Mouse (Mus musculus): ENCODE results near the gene Emc3. TPM values are rescaled to one million over a fixed set of nuclear protein-coding genes. Genes with fewer than 3 reads are reported as not detected.

The Emc3 gene
- polyA plus RNA-seq, 1 experiment from 2014 or later, result 83.4 TPM

GRCm38 (mm10) chr6:113514600-113514999, 16.9 kb downstream of the Emc3 start:
- no peaks in the 10 kb centered on the region for H3K9me3 ChIP-seq (replicated peaks)
- DNase-seq (ENCODE audit: low spot score), result no peak
- WGBS, result 91% methylated on average over 3 of the region's 3 CpGs
- no peaks in the 10 kb centered on the region for H3K27me3 ChIP-seq (ENCODE audit: low read depth, poor library complexity, severe bottlenecking)
- no peak overlapping the region for H3K27ac ChIP-seq (replicated peaks)
- H3K4me3 ChIP-seq, result no peak overlapping the region
- peaks cover 74% of the 10 kb centered on the region for H3K36me3 ChIP-seq
- H3K4me1 ChIP-seq, result no peaks in the 10 kb centered on the region

- WGBS, result 96% methylated on average over 6 of the region's 6 CpGs
- Histone ChIP-seq H3K27ac (replicated peaks) (no peak overlapping the region), H3K9me3 (replicated peaks) (no peaks in the 10 kb centered on the region), H3K27me3 (ENCODE audit: low read depth, poor library complexity, severe bottlenecking) (no peaks in the 10 kb centered on the region), H3K4me1 (no peaks in the 10 kb centered on the region), H3K4me3 (no peak overlapping the region), H3K36me3 (peaks cover 68% of the 10 kb centered on the region)
- DNase-seq (ENCODE audit: low spot score), result no peak
Measured at GRCm38 (mm10) chr6:113513944-113514343, 17.5 kb downstream of the Emc3 start.

GRCm38 (mm10) chr6:113508947-113509280, 22.5 kb downstream of the Emc3 start:
- Histone ChIP-seq H3K4me1 (no peaks in the 10 kb centered on the region), H3K36me3 (peaks cover 18% of the 10 kb centered on the region), H3K9me3 (replicated peaks) (no peaks in the 10 kb centered on the region), H3K27me3 (ENCODE audit: low read depth, poor library complexity, severe bottlenecking) (no peaks in the 10 kb centered on the region), H3K27ac (replicated peaks) (0 out of 2 replicates have a peak overlapping the region, but pooled peaks have one; percentile 38), H3K4me3 (no peak overlapping the region)
- WGBS, result 62% methylated on average over 5 of the region's 5 CpGs
- DNase-seq (ENCODE audit: low spot score), result no peak

GRCm38 (mm10) chr6:113508272-113508946, 23.0 kb downstream of the Emc3 start:
- Histone ChIP-seq H3K4me1 (no peaks in the 10 kb centered on the region), H3K36me3 (peaks cover 12% of the 10 kb centered on the region), H3K27ac (replicated peaks) (peak overlapping the region; percentile 38; the same call in 1 of the 2 replicates), H3K9me3 (replicated peaks) (peaks cover 2% of the 10 kb centered on the region; the same call in 1 of the 2 replicates), H3K27me3 (ENCODE audit: low read depth, poor library complexity, severe bottlenecking) (no peaks in the 10 kb centered on the region), H3K4me3 (no peak overlapping the region)
- no peak for DNase-seq (ENCODE audit: low spot score)
- WGBS, result 72% methylated on average over 7 of the region's 7 CpGs

GRCm38 (mm10) chr6:113507130-113507529, 24.3 kb downstream of the Emc3 start:
- peaks cover under 1% of the 10 kb centered on the region; the same call in 1 of the 2 replicates for H3K36me3 ChIP-seq
- no peak overlapping the region for H3K4me3 ChIP-seq
- no peak for DNase-seq (ENCODE audit: low spot score)
- peaks cover 5% of the 10 kb centered on the region; the same call in 1 of the 2 replicates for H3K27me3 ChIP-seq (ENCODE audit: low read depth, poor library complexity, severe bottlenecking)
- peaks cover 8% of the 10 kb centered on the region; the same call in 1 of the 2 replicates for H3K4me1 ChIP-seq
- H3K9me3 ChIP-seq (replicated peaks), result peaks cover 2% of the 10 kb centered on the region; the same call in 1 of the 2 replicates
- no peak overlapping the region for H3K27ac ChIP-seq (replicated peaks)

- no peak for DNase-seq (ENCODE audit: low spot score)
- Histone ChIP-seq H3K27ac (replicated peaks) (no peak overlapping the region), H3K9me3 (replicated peaks) (peaks cover 2% of the 10 kb centered on the region; the same call in 1 of the 2 replicates), H3K36me3 (no peaks in the 10 kb centered on the region), H3K4me1 (peaks cover 20% of the 10 kb centered on the region), H3K4me3 (no peak overlapping the region), H3K27me3 (ENCODE audit: low read depth, poor library complexity, severe bottlenecking) (peaks cover 16% of the 10 kb centered on the region)
- 85% methylated on average over 1 of the region's 1 CpGs for WGBS
Measured at GRCm38 (mm10) chr6:113505689-113506088, 25.8 kb downstream of the Emc3 start.

- Histone ChIP-seq H3K27ac (replicated peaks) (no peak overlapping the region), H3K9me3 (replicated peaks) (peaks cover 2% of the 10 kb centered on the region; the same call in 1 of the 2 replicates), H3K4me1 (peaks cover 20% of the 10 kb centered on the region), H3K4me3 (no peak overlapping the region), H3K36me3 (no peaks in the 10 kb centered on the region), H3K27me3 (ENCODE audit: low read depth, poor library complexity, severe bottlenecking) (peaks cover 27% of the 10 kb centered on the region)
- WGBS, result 46% methylated on average over 2 of the region's 2 CpGs
- DNase-seq (ENCODE audit: low spot score), result no peak
Measured at GRCm38 (mm10) chr6:113502801-113503200, 28.7 kb downstream of the Emc3 start.

GRCm38 (mm10) chr6:113501388-113502084, 29.9 kb downstream of the Emc3 start, which contains the start of gene Prrt3:
Gene Prrt3, minus strand, starts transcription at chr6:113501931.
- H3K4me1 ChIP-seq, result peaks cover 20% of the 10 kb centered on the region
- peak; percentile 66 for DNase-seq (ENCODE audit: low spot score)
- H3K36me3 ChIP-seq, result no peaks in the 10 kb centered on the region
- peaks cover 27% of the 10 kb centered on the region for H3K27me3 ChIP-seq (ENCODE audit: low read depth, poor library complexity, severe bottlenecking)
- peak within 1 kb of the TSS; percentile 69 for H3K27ac ChIP-seq (replicated peaks)
- peaks cover 2% of the 10 kb centered on the region; the same call in 1 of the 2 replicates for H3K9me3 ChIP-seq (replicated peaks)
- WGBS, result 3% methylated on average over 32 of the region's 32 CpGs
- peak within 1 kb of the TSS; percentile 63 for H3K4me3 ChIP-seq

- Histone ChIP-seq H3K27ac (replicated peaks) (no peak overlapping the region), H3K36me3 (no peaks in the 10 kb centered on the region), H3K4me1 (peaks cover 35% of the 10 kb centered on the region), H3K4me3 (no peak overlapping the region), H3K9me3 (replicated peaks) (peaks cover 2% of the 10 kb centered on the region; the same call in 1 of the 2 replicates), H3K27me3 (ENCODE audit: low read depth, poor library complexity, severe bottlenecking) (peaks cover 45% of the 10 kb centered on the region)
- 80% methylated on average over 6 of the region's 6 CpGs for WGBS
- DNase-seq (ENCODE audit: low spot score), result no peak
Measured at GRCm38 (mm10) chr6:113499346-113499745, 32.1 kb downstream of the Emc3 start.

- no peak for DNase-seq (ENCODE audit: low spot score)
- Histone ChIP-seq H3K27me3 (ENCODE audit: low read depth, poor library complexity, severe bottlenecking) (peaks cover 43% of the 10 kb centered on the region), H3K27ac (replicated peaks) (peak overlapping the region; percentile 77; the same call in 1 of the 2 replicates), H3K9me3 (replicated peaks) (no peaks in the 10 kb centered on the region), H3K4me3 (peak overlapping the region; percentile 57), H3K4me1 (peaks cover 20% of the 10 kb centered on the region), H3K36me3 (peaks cover 29% of the 10 kb centered on the region)
- 55% methylated on average over 28 of the region's 28 CpGs for WGBS
Measured at GRCm38 (mm10) chr6:113495071-113495675, 36.3 kb downstream of the Emc3 start.

GRCm38 (mm10) chr6:113494258-113494788, 37.1 kb downstream of the Emc3 start:
- Histone ChIP-seq H3K9me3 (replicated peaks) (no peaks in the 10 kb centered on the region), H3K27ac (replicated peaks) (peak overlapping the region; percentile 77), H3K27me3 (ENCODE audit: low read depth, poor library complexity, severe bottlenecking) (peaks cover 37% of the 10 kb centered on the region), H3K4me3 (peak overlapping the region; percentile 57), H3K4me1 (peaks cover 20% of the 10 kb centered on the region), H3K36me3 (peaks cover 38% of the 10 kb centered on the region)
- DNase-seq (ENCODE audit: low spot score), result peak; percentile 81
- 1% methylated on average over 54 of the region's 54 CpGs for WGBS

- H3K27me3 ChIP-seq (ENCODE audit: low read depth, poor library complexity, severe bottlenecking), result peaks cover 37% of the 10 kb centered on the region
- 78% methylated on average over 24 of the region's 24 CpGs for WGBS
- H3K9me3 ChIP-seq (replicated peaks), result no peaks in the 10 kb centered on the region
- no peak overlapping the region for H3K4me3 ChIP-seq
- no peak for DNase-seq (ENCODE audit: low spot score)
- peaks cover 25% of the 10 kb centered on the region for H3K4me1 ChIP-seq
- peaks cover 57% of the 10 kb centered on the region for H3K36me3 ChIP-seq
- no peak overlapping the region for H3K27ac ChIP-seq (replicated peaks)
Measured at GRCm38 (mm10) chr6:113492101-113492864, 39.2 kb downstream of the Emc3 start.

Data from midbrain, embryonic 10.5 days (tissue).